Mouse (Mus musculus): ENCODE data around the gene Tmod2. TPM values are rescaled to one million over a fixed set of nuclear protein-coding genes. Genes with fewer than 3 reads are reported as not detected.

Tmod2 gene
- total and polyA plus RNA-seq, 2 experiments from 2014 or later: 185 to 406 TPM

DNA sequence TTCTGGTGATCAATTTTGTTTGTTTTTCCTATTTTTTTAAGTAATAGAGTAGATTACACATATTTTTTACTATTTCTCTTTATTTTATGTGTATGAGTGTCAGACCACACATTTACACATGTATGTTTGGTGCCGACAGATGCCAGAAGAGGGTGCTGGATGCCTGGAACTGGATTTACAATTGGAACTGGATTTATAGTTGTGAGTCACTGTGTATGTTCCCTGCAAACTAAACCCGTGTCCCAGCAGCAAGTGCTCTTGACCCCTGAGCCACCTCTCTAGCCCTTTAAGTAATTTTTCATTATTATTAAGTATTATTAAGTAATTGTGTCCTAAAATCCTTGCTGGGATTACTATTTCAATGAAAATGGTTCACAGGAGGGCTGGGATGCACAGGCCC lies 88.9 kb downstream of the Tmod2 start:
- Histone ChIP-seq H3K36me3 (ENCODE audit: insufficient read depth) (peaks cover 4% of the 10 kb centered on the region; the same call in 1 of the 2 replicates), H3K4me3 (ENCODE audit: low read depth, low read length) (no peak overlapping the region), H3K27me3 (ENCODE audit: insufficient read depth, low read length) (no peaks in the 10 kb centered on the region), H3K27ac (ENCODE audit: low read depth, low read length) (no peak overlapping the region), H3K9me3 (ENCODE audit: low read length) (no peaks in the 10 kb centered on the region), H3K4me1 (ENCODE audit: insufficient read depth) (no peaks in the 10 kb centered on the region; the same call in 1 of the 2 replicates), H3K4me2 (ENCODE audit: low read depth) (no peak overlapping the region), H3K9ac (no peak overlapping the region)
- ATAC-seq (0 out of 2 replicates have a peak, but pooled peaks have one; percentile 23), DNase-seq (no peak)
- TF ChIP-seq CTCF (IDR thresholded peaks at IDR 0.05; ENCODE audit: low read depth): no peak
- WGBS: 68% methylated on average over 2 of the region's 2 CpGs

DNA sequence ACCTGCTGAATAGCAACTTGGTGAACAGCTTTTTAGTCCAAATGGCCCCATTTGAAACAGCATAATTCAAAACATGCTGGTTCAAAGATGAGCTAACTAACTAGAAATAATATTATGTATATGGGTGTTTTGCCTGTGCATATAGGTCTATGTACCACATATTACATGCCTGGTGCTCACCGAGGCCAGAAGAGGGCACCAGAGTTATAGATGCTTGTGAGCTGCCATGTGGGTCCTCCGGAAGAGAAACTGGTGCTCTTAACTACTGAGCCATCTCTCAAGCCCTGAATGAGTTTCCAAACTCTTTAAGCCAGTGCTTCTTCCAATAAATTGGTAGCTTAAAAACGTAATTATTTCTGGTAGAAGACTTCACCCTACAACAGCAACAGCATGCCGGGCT lies 89.3 kb downstream of the Tmod2 start:
- 54% methylated on average over 4 of the region's 4 CpGs for WGBS
- TF ChIP-seq CTCF (IDR thresholded peaks at IDR 0.05; ENCODE audit: low read depth): peak; percentile 73
- no peak overlapping the region for H3K27ac ChIP-seq (ENCODE audit: low read depth, low read length)
- H3K27me3 ChIP-seq (ENCODE audit: insufficient read depth, low read length): no peaks in the 10 kb centered on the region
- peak; percentile 67 for DNase-seq
- H3K4me2 ChIP-seq (ENCODE audit: low read depth): no peak overlapping the region
- no peaks in the 10 kb centered on the region; the same call in 1 of the 2 replicates for H3K4me1 ChIP-seq (ENCODE audit: insufficient read depth)
- H3K4me3 ChIP-seq (ENCODE audit: low read depth, low read length): no peak overlapping the region
- H3K9me3 ChIP-seq (ENCODE audit: low read length): no peaks in the 10 kb centered on the region
- peak; percentile 86 for ATAC-seq
- H3K36me3 ChIP-seq (ENCODE audit: insufficient read depth): peaks cover 4% of the 10 kb centered on the region; the same call in 1 of the 2 replicates
- no peak overlapping the region for H3K9ac ChIP-seq

DNA sequence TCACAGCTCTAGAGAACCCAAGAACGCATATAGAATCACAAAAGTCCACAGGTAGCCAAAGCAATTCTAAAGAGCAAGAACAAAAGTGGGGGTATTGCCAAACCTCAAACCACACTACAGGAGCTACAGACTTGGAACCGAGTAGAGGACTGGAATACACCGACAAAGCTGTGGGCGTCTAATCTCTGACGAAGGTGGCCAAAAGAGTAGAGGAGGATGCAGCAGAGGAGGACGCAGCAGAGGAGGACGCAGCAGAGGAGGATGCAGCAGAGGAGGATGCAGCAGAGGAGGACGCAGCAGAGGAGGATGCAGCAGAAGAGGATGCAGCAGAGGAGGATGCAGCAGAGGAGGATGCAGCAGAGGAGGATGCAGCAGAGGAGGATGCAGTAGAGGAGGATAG lies 90.2 kb downstream of the Tmod2 start:
- WGBS: 93% methylated on average over 8 of the region's 8 CpGs
- Histone ChIP-seq H3K4me1 (ENCODE audit: insufficient read depth) (no peaks in the 10 kb centered on the region; the same call in 1 of the 2 replicates), H3K4me3 (ENCODE audit: low read depth, low read length) (no peak overlapping the region), H3K27ac (ENCODE audit: low read depth, low read length) (no peak overlapping the region), H3K9ac (no peak overlapping the region), H3K27me3 (ENCODE audit: insufficient read depth, low read length) (no peaks in the 10 kb centered on the region), H3K36me3 (ENCODE audit: insufficient read depth) (peaks cover 4% of the 10 kb centered on the region; the same call in 1 of the 2 replicates), H3K9me3 (ENCODE audit: low read length) (no peaks in the 10 kb centered on the region), H3K4me2 (ENCODE audit: low read depth) (no peak overlapping the region)
- no peak for ATAC-seq
- no peak for TF ChIP-seq CTCF (IDR thresholded peaks at IDR 0.05; ENCODE audit: low read depth)
- DNase-seq: no peak

DNA sequence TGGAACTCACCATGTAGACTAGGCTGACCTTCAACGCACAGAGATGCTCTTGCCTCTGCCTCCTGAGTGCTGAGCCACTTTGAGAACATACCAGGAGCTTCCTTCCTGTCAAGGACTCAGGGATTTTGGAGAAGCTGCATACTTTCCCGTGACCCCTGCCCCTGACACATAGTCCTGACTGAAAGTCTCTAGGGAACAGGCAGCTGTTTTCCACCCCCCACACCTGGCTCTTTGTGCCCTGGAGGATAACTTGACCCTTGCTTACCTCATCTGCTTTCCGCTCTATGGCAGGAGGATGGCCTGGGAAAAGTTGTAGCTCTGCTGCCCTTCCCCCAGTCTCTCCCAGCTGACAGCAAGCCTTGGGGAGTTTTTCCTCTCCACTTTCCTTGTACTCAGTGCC lies 93.4 kb downstream of the Tmod2 start:
- Histone ChIP-seq H3K4me1 (ENCODE audit: insufficient read depth) (no peaks in the 10 kb centered on the region), H3K36me3 (ENCODE audit: insufficient read depth) (peaks cover 13% of the 10 kb centered on the region), H3K4me3 (ENCODE audit: low read depth, low read length) (no peak overlapping the region), H3K9ac (no peak overlapping the region), H3K27me3 (ENCODE audit: insufficient read depth, low read length) (no peaks in the 10 kb centered on the region), H3K4me2 (ENCODE audit: low read depth) (no peak overlapping the region), H3K27ac (ENCODE audit: low read depth, low read length) (no peak overlapping the region), H3K9me3 (ENCODE audit: low read length) (no peaks in the 10 kb centered on the region)
- 77% methylated on average over 3 of the region's 3 CpGs for WGBS
- no peak for TF ChIP-seq CTCF (IDR thresholded peaks at IDR 0.05; ENCODE audit: low read depth)
- DNase-seq (no peak), ATAC-seq (no peak)

Other genes with a start within 250 kb of the Tmod2 start
- 121 and 157 TPM in 2 replicates for gene Mapk6, start 201.3 kb downstream of the Tmod2 start, total RNA-seq (2014; rRNA removed)
- 69.5 and 94.2 TPM in 2 replicates for gene Mapk6, start 201.3 kb downstream of the Tmod2 start, polyA plus RNA-seq (2015; fragmentation: Nextera tagmentation; extraction: Ambion mirVana)
- gene Leo1, start 169.8 kb downstream of the Tmod2 start, total RNA-seq (2014; rRNA removed): 33.4 and 37.3 TPM in 2 replicates
- gene Leo1, start 169.8 kb downstream of the Tmod2 start, polyA plus RNA-seq (2015; fragmentation: Nextera tagmentation; extraction: Ambion mirVana): 31.4 and 39.8 TPM in 2 replicates
- gene Tmod3, start 51.7 kb downstream of the Tmod2 start, total RNA-seq (2014; rRNA removed): 50.3 and 55.1 TPM in 2 replicates
- gene Tmod3, start 51.7 kb downstream of the Tmod2 start, polyA plus RNA-seq (2015; fragmentation: Nextera tagmentation; extraction: Ambion mirVana): 74.0 and 78.6 TPM in 2 replicates
- 36.2 and 44.7 TPM in 2 replicates for gene Lysmd2, start 14.4 kb upstream of the Tmod2 start, total RNA-seq (2014; rRNA removed)
- gene Lysmd2, start 14.4 kb upstream of the Tmod2 start, polyA plus RNA-seq (2015; fragmentation: Nextera tagmentation; extraction: Ambion mirVana): 39.5 and 40.8 TPM in 2 replicates
- gene Scg3, start 72.7 kb upstream of the Tmod2 start, total RNA-seq (2014; rRNA removed): 145 and 172 TPM in 2 replicates
- gene Scg3, start 72.7 kb upstream of the Tmod2 start, polyA plus RNA-seq (2015; fragmentation: Nextera tagmentation; extraction: Ambion mirVana): 116 and 137 TPM in 2 replicates
- 2.4 and 3.0 TPM in 2 replicates for gene Bmp5, start 164.0 kb upstream of the Tmod2 start, total RNA-seq (2014; rRNA removed)
- gene Bmp5, start 164.0 kb upstream of the Tmod2 start, polyA plus RNA-seq (2015; fragmentation: Nextera tagmentation; extraction: Ambion mirVana): 1.7 and 2.2 TPM in 2 replicates

Measured in forebrain, postnatal 0 days (tissue).